Mouse (Mus musculus) CD8-positive naive resting alpha-beta T cell, adult 2 months (primary cell): Measurements from ENCODE around the gene Tmc1.

Source experiments
- DNase-seq, 2 experiments: peaks; one replicate each; pipeline ENCODE4 v3.0.0; 2022; ENCODE audit warnings: low read depth in 2 of 2, low spot score in 2 of 2

The Tmc1 gene

GRCm38 (mm10) chr19:20953874-20954273 lies at the start of gene Tmc1:
Tmc1 (minus strand) TSS chr19:20954202.
- DNase-seq, result no peak

DNA sequence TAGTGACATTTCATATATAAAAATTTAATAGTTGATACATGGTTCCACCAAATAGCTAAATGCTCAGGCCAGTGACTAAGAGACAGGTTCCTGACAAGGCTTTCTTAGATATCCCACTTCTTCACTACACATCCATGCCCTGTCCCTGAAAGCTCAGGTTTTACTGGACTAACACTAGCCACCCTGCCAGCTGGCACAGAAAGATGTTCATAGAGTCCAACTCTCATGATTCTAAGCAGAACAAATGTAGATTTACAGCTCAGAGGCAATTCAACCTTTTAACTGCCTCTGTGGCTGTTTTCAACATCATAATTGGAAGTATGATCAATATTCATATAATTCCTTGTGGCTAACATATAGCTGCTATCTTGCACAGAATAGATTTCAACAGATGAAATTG lies 47.5 kb upstream of the Tmc1 start:
- no peak for DNase-seq

GRCm38 (mm10) chr19:20979244-20979643 lies 25.2 kb upstream of the Tmc1 start:
- DNase-seq, result no peak

DNA sequence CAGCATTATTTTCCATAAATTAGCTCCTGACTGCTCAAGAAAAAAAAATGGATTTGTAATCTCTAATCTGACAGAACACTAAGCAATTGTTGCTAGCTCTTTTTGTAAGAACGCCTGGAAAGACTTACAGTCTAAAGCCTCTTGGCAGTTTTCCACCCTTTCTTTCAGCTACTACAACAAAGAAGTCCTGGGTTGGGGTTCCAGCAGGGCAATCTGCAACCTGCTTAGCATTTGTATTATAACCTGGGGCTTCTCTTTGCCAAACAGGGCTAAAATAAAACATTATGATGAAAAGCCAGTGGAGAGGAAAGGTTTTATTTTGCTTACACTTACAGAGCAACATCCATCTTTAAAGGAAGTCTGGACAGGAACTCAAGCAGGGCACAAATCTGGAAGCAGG lies 24.1 kb upstream of the Tmc1 start:
- no peak for DNase-seq

DNA sequence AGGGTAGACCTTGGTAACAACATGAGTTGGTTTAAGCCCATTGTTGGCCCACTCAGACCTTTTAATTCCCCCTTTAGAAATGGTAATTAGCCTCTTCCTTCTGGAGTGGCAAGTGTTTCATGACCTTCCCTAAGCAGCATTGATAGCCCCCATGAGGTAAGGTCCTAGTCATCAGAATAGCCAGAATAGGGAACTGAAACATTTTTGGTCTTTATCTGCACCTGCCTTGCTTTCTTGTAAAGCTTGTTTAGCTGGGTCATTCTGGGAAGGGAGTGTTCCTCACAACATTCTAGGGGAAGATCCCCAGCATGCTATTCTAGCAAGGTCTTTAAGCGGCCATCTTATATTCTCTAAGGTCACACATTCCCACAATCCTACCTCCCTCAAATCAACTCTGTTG lies 17.9 kb upstream of the Tmc1 start:
- DNase-seq, result no peak

DNA sequence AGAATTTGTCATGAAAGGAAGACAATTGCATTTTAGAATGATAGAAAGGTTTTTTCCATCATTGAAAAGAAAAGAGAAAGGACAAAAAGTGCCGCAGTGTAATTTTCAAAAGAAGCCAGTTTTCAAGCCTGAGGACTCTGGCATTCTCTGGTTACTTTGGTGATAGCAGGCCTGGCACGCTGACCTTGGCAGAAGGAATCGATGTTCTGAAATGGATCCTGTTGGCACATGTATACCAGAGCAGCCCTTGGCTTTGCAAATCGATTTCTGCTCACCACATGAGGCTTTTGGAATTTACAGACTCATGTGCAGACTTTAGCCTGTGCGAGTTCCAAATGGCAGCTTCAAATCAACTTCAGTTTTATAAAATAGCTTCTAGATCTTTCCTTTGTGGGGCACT lies 813 bp upstream of the Tmc1 start:
- no peak for DNase-seq

DNA sequence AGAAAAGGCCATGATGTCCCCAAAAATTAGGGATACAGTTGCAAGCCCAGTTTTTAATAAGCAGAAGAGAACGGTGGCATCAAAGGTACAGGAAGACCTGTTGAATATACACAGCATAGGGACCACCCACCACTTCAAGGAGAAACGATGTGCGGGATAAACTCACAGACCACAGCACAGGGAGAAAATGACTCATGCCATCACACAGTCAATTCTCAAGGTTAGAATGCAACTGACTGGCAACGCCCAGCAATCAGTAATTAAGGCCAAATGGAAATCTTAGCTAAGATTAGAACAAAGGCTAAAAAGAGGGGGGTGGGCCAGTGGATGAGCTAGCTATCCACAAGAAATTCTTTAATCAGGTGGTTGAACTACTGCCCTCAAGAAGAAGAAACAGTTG lies 9.6 kb downstream of the Tmc1 start:
- DNase-seq, result no peak

DNA sequence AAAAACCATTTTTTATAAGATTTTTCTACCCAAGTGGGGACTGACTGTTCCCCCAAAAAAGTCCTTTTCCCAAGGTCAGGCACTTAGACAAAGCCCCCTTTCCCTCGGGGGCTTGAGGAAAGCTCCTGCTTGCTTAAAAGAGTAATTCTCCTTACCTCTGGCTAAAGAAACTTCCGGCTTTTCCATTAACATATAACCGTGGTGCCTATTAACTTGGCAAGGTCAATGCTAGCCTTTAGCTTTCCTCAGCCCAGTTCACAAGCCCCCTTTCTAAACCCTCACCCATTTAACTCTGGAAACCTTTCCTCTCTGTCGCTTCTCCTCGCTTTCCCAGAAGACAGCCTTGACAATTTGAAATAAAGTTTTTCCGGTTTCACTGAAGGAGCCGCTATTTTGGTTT lies 29.7 kb downstream of the Tmc1 start:
- DNase-seq, result no peak

DNA sequence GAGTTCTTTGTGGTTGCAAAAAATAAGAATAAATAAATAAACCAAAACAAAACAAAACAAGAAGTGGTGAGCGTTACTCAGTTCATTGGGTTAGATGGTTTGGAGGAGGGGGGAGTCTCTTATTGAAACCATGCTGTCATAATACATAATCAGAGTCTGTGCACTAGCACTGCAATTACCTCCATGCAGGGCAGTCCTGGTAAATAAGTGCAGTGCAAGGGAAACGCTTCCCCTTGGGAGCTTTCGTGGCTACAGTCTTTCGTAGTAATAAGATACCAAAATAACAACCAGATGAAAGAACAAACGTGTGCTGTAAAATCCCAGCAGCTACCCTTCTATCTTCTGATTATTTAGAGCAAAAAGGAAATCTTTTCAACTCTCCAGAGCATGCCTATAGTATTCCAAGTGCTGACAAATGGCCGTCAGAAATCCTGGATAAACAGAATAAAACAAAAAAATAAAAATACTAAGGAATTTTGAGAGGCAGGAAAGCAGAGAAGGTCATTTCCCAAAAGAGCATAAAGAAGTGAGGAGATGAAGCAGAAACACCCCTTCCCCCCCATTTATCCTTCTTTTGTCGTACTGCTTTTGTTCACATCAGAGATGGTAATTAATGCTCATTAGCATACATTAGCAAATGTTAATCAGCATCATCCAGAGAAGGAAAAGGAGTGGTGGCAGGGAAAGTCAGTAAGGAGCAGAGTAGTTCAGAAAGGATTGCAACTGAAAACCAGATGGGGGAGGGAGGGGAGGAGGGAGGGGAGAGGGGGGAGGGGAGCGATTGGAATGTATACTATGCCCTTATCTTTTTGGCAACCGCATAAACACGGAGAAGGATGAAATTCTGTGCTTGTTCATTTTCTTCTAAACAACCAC lies 30.4 kb downstream of the Tmc1 start:
- no peak for DNase-seq

DNA sequence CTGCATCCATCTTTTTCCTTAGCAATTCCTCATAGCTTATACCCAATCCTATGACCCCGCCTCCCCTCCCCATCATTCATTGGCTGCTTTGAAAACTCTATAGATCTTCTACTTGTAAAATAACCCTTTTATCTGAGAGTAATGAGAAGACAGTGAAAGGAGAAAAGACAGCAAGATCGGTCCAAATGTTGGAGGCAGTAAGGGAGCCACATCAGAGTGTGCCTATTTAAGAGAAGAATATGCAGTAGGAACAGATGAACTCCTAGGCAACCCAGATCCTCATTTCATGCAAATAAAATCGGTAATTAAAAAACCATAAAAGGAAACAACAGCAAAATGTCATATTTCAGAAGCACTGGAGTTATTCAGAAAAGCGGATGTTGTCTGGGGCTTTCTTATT lies 35.8 kb downstream of the Tmc1 start:
- DNase-seq, result no peak

DNA sequence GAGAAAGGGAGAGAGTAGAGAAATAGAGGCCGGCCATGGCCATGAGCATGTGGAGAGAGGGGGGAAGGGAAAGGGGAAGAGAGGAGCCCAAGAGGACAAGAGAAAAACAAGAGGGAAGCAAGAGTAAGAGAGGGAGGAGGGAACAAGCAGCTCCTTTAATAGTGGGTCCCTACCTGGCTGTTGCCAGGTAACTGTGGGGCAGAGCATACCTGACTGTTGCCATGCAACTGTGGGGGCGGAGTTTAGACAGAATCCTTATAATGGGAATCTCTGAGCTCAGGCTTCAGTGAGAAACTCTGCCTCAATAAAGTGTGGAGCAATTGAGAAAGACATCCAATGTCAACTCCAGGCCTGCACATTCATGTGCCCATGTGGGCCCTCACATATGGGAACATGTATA lies 38.9 kb downstream of the Tmc1 start:
- DNase-seq, result no peak

- DNase-seq, result no peak
These were observed 43.6 kb downstream of the Tmc1 start for GRCm38 (mm10) chr19:20910356-20910755.

DNA sequence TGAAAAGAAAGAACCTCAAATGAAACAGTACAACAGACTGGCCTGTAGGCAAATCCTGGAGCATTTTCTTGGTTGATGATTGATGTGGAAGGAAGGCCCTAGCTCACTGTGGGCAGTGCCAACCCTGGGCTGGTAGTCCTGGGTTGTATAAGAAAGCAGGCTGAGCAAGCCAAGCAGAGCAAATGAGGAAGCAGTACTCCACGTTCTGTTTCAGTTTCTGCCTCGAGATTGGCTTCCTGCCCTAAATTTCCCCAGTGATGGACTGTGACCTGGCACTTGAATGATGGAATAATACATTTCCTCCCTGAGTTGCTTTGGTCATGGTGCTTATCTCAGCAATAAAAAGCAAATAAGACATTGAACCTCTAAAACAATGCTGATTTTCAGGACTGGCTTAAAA lies 72.8 kb downstream of the Tmc1 start:
- DNase-seq, result no peak

DNA sequence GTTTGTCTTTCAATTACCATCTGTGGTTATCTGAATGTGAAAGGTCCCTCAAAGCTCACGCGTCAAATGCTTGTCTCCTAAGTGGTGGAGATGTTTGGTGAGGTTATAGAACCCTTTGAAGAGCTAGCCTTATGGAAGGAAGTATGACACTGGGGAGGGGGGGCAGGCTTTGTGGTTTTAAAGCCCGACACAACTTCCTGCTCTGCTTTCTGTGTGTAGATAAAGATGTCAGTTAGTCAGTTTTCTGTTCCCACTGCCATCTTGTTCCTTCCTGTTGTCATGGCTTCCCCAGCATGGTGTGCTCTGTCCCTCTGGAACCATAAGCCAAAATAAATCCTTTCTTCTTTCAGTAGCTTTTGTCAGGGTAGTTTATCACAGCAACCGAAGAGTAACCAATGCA lies 78.1 kb downstream of the Tmc1 start:
- no peak for DNase-seq

DNA sequence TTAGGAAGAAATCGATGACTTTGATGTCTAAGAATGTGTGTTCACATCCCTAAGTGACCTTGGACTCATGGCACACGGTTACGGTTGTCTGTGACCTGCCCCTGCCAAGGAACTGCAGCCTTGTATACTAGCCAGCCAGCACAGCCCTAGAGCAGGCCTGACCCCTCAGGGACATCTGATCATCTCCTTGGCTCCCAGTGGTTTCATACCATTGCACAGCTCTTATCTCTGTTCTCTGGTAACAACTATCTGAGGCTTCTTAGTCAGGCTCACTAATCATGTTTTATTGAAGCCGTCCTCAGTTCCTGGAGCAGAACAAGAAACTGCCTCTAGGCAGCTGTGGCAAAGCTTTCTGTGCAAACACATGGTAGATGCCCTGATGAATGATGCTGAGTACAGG lies 92.2 kb downstream of the Tmc1 start:
- DNase-seq, result no peak

GRCm38 (mm10) chr19:20860270-20860669 lies 93.7 kb downstream of the Tmc1 start:
- no peak for DNase-seq

GRCm38 (mm10) chr19:20857819-20858218 lies 96.2 kb downstream of the Tmc1 start:
- DNase-seq, result no peak

DNA sequence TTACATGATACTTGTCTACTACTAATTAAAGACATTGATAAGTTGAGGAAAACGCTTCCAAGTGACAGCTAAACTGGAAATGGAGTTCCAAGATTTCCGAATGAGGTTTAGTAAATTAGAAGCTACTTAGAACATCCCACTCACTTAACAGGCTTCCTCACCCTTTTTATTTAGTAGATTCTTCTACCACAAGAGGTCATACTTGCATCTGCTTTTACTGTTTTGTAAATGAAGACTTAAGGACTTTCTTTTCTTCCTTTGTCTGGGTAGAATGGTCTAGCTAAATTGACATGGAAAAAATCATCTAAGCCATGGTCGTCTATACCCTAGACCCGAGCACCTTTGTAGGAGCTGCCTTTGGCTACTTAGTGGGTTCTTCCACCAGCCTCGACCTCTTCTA lies 105.1 kb downstream of the Tmc1 start:
- no peak for DNase-seq

DNA sequence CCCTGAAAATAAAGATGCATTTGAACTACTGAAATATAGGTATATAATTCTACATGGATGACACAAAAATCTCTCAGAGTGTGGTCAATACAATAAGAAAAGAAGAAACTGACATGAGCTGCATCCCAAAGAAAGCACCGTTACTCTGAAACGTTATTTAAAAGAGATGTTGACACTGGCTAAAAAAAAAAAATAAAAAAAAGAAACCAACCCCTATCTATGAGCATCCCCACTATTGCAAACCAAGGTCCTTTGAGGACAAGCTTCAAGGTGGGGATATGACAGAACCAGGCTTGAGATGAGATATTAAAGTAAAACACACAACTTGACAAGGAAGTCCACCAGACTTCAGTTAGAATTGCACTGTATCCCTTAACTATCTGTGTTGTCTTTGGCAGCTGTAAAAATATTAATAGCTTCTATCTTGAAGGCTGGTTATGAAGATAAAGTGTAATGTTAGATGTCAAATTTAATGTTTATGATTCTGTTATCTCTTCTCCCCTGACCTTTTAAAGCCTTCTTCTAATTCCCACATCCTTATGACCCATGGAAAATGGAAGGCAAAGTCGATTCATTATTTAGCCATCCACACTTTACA lies 106.4 kb downstream of the Tmc1 start:
- DNase-seq, result no peak

DNA sequence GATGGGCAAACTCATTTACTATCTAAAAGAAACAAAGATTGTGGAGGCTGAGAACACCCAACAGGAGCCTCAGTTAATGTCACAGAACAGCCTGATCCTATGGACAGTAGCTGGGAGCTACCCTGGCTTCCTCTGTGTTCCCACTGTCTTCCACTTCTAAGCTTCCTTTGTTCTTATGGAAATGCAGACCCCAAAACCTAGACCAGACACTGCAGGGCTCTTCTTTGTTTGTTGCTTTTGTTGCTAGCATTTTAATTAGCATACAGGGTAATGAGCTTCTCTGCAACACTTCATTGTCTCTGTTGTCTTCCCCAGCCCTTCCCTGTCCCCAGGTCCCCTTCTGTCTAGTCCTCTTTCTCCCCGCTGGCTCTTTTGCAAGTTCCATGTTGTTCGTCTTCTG lies 116.6 kb downstream of the Tmc1 start:
- no peak for DNase-seq

DNA sequence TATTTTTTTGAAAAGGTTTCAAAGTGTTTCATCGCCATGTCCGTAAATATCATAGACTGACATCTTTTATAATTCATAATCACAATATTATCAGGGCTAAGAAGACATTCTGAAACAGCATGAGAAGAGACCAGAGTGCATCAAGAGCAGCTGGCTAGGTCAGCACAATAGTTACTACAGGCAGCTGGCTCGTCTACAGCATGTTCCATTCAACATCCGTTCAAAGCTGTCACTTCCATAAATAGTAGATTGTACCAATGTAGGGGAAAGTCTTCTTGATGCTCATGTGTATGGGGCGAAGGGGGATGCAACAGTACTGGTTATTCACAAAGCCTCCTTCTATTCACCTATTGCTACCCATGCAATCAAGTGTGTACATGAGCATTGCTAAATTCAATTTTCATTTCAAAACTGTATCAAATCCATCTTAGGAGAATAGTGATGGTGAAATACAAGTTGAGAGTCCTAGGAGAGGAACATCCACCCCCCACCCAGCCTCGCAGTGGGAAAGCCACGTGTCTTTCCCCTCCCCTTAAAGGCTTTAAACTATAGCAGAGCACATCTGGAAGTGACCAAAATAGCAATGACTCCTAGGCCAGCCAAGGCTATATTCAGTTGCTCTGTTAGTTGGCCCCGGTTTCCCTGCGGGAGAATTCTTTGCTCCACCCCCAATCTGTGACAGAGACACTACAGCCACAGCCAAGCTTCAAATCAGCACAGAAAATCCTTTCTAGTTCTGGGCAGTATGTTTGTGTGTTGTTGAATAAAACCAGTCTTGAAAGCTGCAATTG lies 117.8 kb downstream of the Tmc1 start:
- no peak for DNase-seq

DNA sequence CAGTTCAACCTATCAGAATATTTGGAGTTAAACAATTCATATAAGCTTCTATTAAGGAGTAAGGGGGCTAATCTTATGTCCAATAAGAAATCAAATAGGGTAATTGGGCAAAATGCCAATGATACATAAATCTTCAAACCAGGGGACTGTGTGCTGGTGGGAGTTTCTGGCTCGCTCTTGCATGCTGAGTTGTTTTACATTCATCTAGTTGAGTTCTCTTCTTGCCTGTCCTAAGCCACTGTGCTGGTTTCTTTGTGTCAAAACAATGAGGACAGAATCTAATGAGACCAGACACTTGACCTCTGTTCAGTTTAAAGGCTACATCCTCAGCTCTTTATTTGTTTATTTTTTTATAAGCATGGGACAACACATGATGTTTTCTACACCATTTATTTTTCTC lies 119.1 kb downstream of the Tmc1 start:
- no peak for DNase-seq
